Mouse (Mus musculus): ENCODE results near the gene Mfsd9. TPM values are rescaled to one million over a fixed set of nuclear protein-coding genes. Genes with fewer than 3 reads are reported as not detected.
"Not testable (repeated sequence)": the region's sequence is repeated elsewhere in the genome, so short reads cannot be mapped to it uniquely, and the experiment has no call there.

Gene Mfsd9
- polyA plus RNA-seq, 1 experiment from 2014 or later: 6.6 TPM

DNA sequence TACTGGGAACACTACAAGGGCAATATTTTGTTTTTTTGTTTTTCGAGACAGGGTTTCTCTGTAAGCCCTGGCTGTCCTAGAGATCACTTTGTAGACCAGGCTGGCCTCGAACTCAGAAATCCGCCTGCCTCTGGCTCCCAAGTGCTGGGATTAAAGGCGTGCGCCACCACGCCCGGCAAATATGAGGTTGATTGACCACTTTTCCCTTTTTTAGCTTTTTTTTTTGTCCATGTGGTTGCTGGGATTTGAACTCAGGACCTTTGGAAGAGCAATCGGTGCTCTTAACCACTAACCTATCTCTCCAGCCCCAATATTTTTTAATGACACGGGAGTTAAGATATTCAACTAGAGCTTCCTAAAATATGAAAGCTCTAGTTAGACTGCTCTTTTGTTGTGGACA lies 52.2 kb downstream of the Mfsd9 start:
- not testable (repeated sequence) for H3K4me3 ChIP-seq; H3K27me3 ChIP-seq (replicated peaks); H3K4me2 ChIP-seq; H3K36me3 ChIP-seq (replicated peaks); ATAC-seq (replicated peaks); H3K9me3 ChIP-seq; H3K9ac ChIP-seq; H3K27ac ChIP-seq; H3K4me1 ChIP-seq
- 97% methylated on average over 9 of the region's 9 CpGs for WGBS

DNA sequence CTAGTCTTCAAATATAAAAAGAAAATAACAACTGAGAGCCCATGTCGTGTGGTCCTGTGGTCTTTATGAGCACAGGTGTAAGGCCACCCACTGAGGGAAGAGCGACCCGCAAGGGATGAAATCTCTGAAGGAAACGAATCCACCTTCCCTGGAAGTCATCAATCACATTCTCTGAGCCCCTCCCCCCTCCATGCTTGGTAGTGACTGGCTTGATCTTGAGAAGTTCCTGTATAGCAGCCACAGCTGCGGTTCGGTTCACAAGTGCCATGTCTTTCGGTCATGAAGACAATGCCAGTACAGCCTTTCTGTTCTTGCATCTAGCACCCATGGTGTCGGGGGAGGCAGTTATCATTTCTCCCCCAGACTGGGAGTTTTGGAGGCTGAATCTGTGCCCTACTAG lies 52.8 kb downstream of the Mfsd9 start:
- H3K27me3 ChIP-seq (replicated peaks): no peaks in the 10 kb centered on the region
- H3K9ac ChIP-seq: no peak overlapping the region
- H3K4me1 ChIP-seq: no peaks in the 10 kb centered on the region
- ATAC-seq (replicated peaks): no peak
- 89% methylated on average over 8 of the region's 8 CpGs for WGBS
- H3K27ac ChIP-seq: no peak overlapping the region
- no peak overlapping the region for H3K4me3 ChIP-seq
- no peak overlapping the region for H3K4me2 ChIP-seq
- H3K9me3 ChIP-seq: no peaks in the 10 kb centered on the region
- H3K36me3 ChIP-seq (replicated peaks): no peaks in the 10 kb centered on the region

DNA sequence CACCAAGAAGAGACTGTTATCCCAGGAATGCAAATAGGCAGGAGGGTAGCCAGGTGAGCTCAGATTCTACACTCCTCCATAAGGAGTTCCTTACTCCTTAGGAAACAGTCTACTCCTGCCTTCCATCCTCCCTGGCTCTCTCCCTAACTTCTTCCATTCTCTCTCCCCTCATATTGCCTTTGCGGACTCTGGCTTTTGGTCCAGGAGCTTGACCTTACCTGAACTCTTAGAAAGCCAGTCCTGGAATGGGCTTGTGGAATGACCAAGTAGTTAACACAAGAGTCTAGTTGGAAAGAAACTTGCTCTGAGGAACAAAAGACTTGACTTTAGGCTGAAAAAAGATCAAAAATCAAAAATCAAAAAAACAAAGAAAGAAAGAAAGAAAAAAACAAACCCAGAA lies 61.9 kb downstream of the Mfsd9 start:
- Histone ChIP-seq H3K9ac (no peak overlapping the region), H3K4me3 (no peak overlapping the region), H3K27me3 (replicated peaks) (no peaks in the 10 kb centered on the region), H3K4me2 (no peak overlapping the region), H3K27ac (no peak overlapping the region), H3K9me3 (no peaks in the 10 kb centered on the region), H3K36me3 (replicated peaks) (no peaks in the 10 kb centered on the region), H3K4me1 (no peaks in the 10 kb centered on the region)
- no peak for ATAC-seq (replicated peaks)
- WGBS: 95% methylated on average over 1 of the region's 1 CpGs

DNA sequence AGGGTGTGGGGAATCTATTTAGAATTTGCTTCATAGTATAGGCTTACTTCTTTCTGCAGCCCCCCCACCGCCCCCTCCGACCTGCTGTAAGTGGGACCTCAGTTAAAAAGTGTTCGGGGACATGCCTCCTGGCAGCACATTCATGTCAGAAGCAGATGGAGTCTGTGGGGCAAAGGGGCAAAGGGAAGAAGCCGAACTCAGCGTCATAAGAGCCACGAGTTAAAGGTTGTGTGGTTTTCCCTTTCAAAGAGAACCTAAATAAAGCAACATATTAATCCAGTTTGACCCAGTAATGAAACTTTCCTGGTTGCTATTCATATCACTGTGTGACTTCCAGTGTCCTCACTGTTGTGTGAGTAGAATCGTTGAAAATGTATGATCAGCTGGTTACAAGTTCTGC lies 63.1 kb downstream of the Mfsd9 start:
- H3K27ac ChIP-seq: no peak overlapping the region
- H3K9me3 ChIP-seq: no peaks in the 10 kb centered on the region
- no peak overlapping the region for H3K4me3 ChIP-seq
- no peaks in the 10 kb centered on the region for H3K27me3 ChIP-seq (replicated peaks)
- ATAC-seq (replicated peaks): no peak
- no peaks in the 10 kb centered on the region for H3K4me1 ChIP-seq
- H3K9ac ChIP-seq: no peak overlapping the region
- H3K36me3 ChIP-seq (replicated peaks): no peaks in the 10 kb centered on the region
- no peak overlapping the region for H3K4me2 ChIP-seq
- WGBS: 94% methylated on average over 7 of the region's 7 CpGs

DNA sequence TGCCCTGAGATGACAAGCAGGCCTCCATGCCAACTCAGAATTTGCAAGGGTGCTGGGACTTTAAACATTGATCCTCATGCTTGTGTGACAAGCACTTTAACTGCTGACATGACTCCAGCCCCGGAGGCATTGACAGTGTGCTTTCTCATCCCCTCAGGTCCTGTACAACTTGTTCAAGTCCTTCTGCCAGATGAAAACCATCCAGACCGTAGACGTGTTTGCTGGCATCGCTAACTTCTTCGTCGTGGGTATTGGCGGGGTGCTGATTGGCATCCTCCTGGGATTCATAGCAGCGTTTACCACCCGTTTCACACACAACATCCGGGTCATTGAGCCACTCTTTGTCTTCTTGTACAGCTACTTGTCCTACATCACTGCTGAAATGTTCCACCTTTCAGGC lies 64.4 kb downstream of the Mfsd9 start:
- Histone ChIP-seq H3K9me3 (no peaks in the 10 kb centered on the region), H3K4me2 (no peak overlapping the region), H3K4me1 (no peaks in the 10 kb centered on the region), H3K27me3 (replicated peaks) (no peaks in the 10 kb centered on the region), H3K9ac (no peak overlapping the region), H3K4me3 (no peak overlapping the region), H3K36me3 (replicated peaks) (no peaks in the 10 kb centered on the region), H3K27ac (no peak overlapping the region)
- no peak for ATAC-seq (replicated peaks)
- 90% methylated on average over 10 of the region's 10 CpGs for WGBS

Other genes starting within 250 kb of the Mfsd9 start
- gene Slc9a4, start 210.6 kb downstream of the Mfsd9 start, polyA plus RNA-seq (2015; fragmentation: Nextera tagmentation; extraction: Ambion mirVana): not detected in 2 replicates
- gene Slc9a2, start 110.1 kb downstream of the Mfsd9 start, polyA plus RNA-seq (2015; fragmentation: Nextera tagmentation; extraction: Ambion mirVana): 0.45 and 0.46 TPM in 2 replicates
- gene Tmem182, start 14.9 kb upstream of the Mfsd9 start, polyA plus RNA-seq (2015; fragmentation: Nextera tagmentation; extraction: Ambion mirVana): 0.06 TPM in 2 replicates